Comparison of ENCODE assay signal across 24 mouse cellular contexts in the genomic region with DNA sequence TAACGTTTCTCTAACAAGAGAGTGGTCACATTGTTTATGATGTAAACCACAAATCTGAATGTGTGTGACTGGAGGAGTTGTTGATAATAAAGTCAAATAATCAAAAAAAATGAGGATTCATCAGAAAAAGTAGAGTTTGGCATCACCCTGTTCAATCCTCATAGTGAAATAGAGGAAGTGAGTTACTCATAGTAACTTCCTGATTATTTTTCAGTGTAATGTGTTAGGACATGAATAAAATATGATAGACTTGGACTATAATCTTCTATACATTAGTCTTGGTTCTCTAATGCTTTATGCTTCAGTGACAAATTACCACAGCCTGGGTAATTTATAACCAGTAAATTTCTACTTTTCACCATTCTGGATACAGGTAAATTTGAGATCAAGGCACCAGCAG.
A peak's percentile ranks its signal among the peaks of the same experiment; 100 is the strongest.
DNase-seq lines count a peak whose midpoint lies in the region; ATAC-seq and TF ChIP-seq lines count a peak whose summit lies in the region.
"Had no signal": no experiment of that assay in that cellular context is flagged by ENCODE, and none has a peak within 500 bp of the region (broad histone marks: within the 10 kb centered on the region; RNA-seq: fewer than 3 reads in every experiment).

No protein-coding gene starts in this region.

- H3K4me3 ChIP-seq in bone marrow macrophage, adult 2 months (ENCODE audit: insufficient read depth, low read length): no peak overlapping the region
- no peak overlapping the region for H3K4me3 ChIP-seq in macrophage (ENCODE audit: inconsistent target)
- H3K4me3 ChIP-seq: embryonic facial prominence, embryonic 12.5 days; embryonic facial prominence, embryonic 15.5 days; heart, adult 2 months; heart, embryonic 10.5 days; heart, embryonic 13.5 days had no signal

- no peak for TF ChIP-seq CTCF in bone marrow macrophage, adult 2 months (IDR thresholded peaks at IDR 0.05; ENCODE audit: low read depth, low read length)

- peak; percentile 38; the same call in 1 of the 2 replicates for ATAC-seq in neutrophil, adult 5-6 weeks (ENCODE audit: extremely low read depth, insufficient number of reproducible peaks, low FRiP score, poor library complexity, severe bottlenecking)
- ATAC-seq: forebrain, embryonic 14.5 days; forebrain, postnatal 0 days; hindbrain, postnatal 0 days; inflammation-experienced regulatory T-cells, adult 6 months had no signal

- no peak for TF ChIP-seq POLR2A in bone marrow macrophage, adult 2 months (IDR thresholded peaks at IDR 0.05; ENCODE audit: borderline replicate concordance, low read depth, low read length)

- H3K36me3 ChIP-seq in macrophage (ENCODE audit: inconsistent target): no peaks in the 10 kb centered on the region
- H3K36me3 ChIP-seq: embryonic facial prominence, embryonic 12.5 days; embryonic facial prominence, embryonic 15.5 days; heart, embryonic 10.5 days; heart, embryonic 13.5 days had no signal

- WGBS in macrophage (ENCODE audit: missing documents): 14% methylated on average over 1 of the region's 1 CpGs

- H3K4me1 ChIP-seq in bone marrow macrophage, adult 2 months (ENCODE audit: control insufficient read depth, insufficient read depth, low read length): peaks cover 9% of the 10 kb centered on the region
- H3K4me1 ChIP-seq: embryonic facial prominence, embryonic 12.5 days; embryonic facial prominence, embryonic 15.5 days; heart, embryonic 10.5 days; heart, embryonic 13.5 days had no signal

- no peaks in the 10 kb centered on the region for H3K79me2 ChIP-seq in macrophage (ENCODE audit: inconsistent target)

- DNase-seq in right cerebral cortex, postnatal 14 days: no peak
- no peak for DNase-seq in frontal cortex, postnatal 10 days (ENCODE audit: low spot score in 2 of 2)
- no peak for DNase-seq in MN1 (ENCODE audit: low spot score)
- DNase-seq: adrenal gland, adult 2 months; adrenal gland, postnatal 14 days; cerebellum, adult 18-20 months; cerebellum, adult 9-10 months; cerebellum, postnatal 14 days; forebrain, postnatal 0 days; gastrocnemius, postnatal 25 days; heart, adult 2 months; heart, postnatal 14 days; heart, postnatal 4 days had no signal

- peak overlapping the region; percentile 40 for H3K27ac ChIP-seq in bone marrow macrophage, adult 2 months (ENCODE audit: insufficient read depth, low read depth, low read length)
- H3K27ac ChIP-seq in macrophage: peak overlapping the region; percentile 7; the same call in 1 of the 2 replicates
- H3K27ac ChIP-seq: embryonic facial prominence, embryonic 12.5 days; embryonic facial prominence, embryonic 15.5 days; heart, adult 2 months; heart, embryonic 10.5 days; heart, embryonic 13.5 days; hindbrain, embryonic 14.5 days; hindbrain, postnatal 0 days had no signal
